Mouse (Mus musculus) ES-E14 (cell line): ENCODE results near the gene Gm960.

Experiments
- ZC3H11A ChIP-seq: IDR thresholded peaks from 2 replicates; pipeline ENCODE4 v1.6.1; 2012; ENCODE audit warnings: low read depth, mild to moderate bottlenecking, inconsistent platforms, low read length, borderline replicate concordance
- ZNF384 ChIP-seq: IDR thresholded peaks from 2 replicates; pipeline ENCODE4 v1.6.1; 2012; ENCODE audit warnings: low read depth, low read length, inconsistent platforms

DNA sequence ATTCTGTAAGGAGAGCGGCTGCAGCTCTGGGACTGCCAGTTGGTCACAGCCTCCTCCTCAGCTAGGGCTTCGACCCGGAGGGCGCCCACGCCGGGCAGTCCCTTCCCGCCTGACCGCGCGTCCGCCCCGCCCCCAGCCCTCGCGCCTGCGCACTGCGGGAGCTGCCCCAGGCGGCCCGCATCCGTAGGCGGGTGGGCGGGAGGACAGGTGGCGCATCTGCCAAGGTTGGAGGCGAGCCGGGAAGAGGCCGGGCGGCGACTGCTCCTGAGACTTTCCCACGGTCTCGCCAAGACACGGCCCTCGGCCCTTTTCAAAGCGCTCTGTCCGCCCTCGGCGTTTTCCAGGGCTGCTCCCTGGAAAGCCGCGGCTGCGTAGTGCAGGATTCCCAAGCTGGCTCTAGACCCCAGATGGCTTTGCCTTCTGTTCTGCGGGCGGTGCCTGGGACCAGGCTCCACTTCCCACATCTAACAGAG, at the start of gene Gm960:
- TF ChIP-seq ZC3H11A, result no peak
- TF ChIP-seq ZNF384, result no peak
